Mouse (Mus musculus) ES-CJ7 (cell line): ENCODE results near the gene Coil.
"Not testable (repeated sequence)": the region's sequence is repeated elsewhere in the genome, so short reads cannot be mapped to it uniquely, and the experiment has no call there.

ENCODE experiments used
- DNase-seq: peaks from one replicate; pipeline ENCODE4 v3.0.0; 2011; ENCODE audit warnings: low read depth, low spot score

Gene Coil

GRCm38 (mm10) chr11:89041073-89041472 lies 71.0 kb downstream of the Coil start:
- DNase-seq: not testable (repeated sequence)
